Mouse (Mus musculus) cerebral cortex, adult 2 months (tissue): Measurements from ENCODE around the gene Ccdc15.

ENCODE experiments used
- WGBS: fragments of 180-500 bp; shearing (Covaris S2); methylation state at CpG from one replicate; pipeline ENCODE4 v1.1.7; 2018; 5-methylcytosine and 5-hydroxymethylcytosine counted together

Gene Ccdc15

DNA sequence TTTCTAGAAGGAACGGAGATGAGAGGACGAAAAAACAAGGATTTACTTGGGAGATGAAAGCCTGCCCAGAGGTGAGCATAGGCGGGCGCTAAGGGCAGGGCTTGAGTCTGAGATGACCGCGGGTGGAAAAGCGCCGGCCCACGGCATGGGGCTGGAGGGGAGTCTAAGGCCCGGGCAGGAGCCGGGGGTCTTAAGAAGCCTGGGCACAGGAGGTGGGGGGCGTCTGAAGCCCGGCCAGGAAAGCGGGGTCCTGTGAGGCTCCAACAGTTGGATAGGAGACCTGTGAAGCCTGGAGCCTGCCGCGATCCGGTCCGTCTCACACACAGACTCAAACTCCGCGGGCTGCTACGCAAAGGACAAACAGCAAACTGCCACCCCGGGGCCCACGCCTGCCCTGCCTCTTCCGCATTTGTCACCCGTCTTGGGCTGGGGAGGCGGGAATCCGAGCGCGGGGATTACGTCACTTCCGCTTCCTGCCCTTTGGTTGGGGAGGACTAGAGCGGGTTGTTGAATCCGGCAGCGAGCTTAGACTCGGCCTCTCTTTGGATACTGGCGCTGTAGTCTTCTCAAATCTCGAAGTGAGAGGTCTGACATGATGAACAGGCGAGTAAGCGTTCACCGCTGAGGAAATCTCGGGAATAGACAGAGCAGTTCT is at the start of gene Ccdc15:
Gene Ccdc15, minus strand, starts transcription at position 445 of the 655 bp plus-strand sequence.
- whole genome bisulfite sequencing: under 1% methylated on average over 41 of the region's 41 CpGs

DNA sequence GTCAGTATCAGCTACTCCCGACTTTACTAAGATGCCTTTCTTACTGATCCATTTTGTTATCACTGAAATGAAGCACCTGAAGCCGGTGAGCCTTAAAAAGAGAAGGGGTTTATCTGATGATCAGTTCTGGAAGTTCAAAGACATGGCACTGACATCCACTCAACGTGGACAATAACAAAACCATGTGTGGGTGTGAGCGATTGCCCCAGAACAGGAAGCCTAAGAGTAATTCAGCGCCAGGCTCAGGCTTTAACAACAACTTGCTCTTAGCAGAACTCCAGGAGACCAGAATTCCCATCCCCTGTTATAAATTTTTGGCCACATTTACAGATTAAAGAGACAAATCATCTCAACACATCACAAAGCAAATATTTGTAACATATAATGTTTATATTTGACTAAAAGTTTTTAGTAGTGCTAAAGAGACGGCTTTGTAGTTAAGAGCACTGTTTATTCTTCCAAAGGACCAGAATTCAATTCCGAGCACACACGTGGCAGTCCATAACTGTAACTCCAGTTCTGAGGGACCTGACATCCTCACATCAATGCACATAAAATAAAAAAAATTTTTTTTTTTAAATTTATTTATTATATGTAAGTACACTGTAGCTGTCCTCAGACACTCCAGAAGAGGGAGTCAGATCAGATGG is 45.4 kb upstream of the Ccdc15 start:
- WGBS: 73% methylated on average over 8 of the region's 8 CpGs

DNA sequence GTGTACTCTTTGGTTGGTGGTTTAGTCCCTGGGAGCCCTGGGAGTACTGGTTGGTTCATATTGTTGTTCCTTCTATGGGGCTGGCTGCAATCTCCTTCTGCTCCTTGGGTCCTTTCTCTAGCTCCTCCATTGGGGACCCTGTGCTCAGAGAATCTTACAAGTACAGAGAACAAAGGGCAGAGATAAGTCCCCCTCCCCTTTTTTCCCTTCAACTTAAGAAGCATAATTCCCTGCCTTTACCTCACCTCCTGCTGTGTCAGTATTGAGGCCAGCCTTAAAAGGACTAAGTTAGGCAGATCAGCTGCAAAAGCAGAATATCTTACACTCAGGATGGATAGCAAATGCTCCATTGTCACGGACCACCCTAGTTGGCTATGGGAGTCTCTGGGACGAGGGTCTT is 43.8 kb upstream of the Ccdc15 start:
- 75% methylated on average over 2 of the region's 2 CpGs for WGBS

- WGBS: 85% methylated on average over 2 of the region's 2 CpGs
Observed at GRCm38 (mm10) chr9:37390891-37391290, 42.7 kb upstream of the Ccdc15 start.

- 17% methylated on average over 54 of the region's 54 CpGs for WGBS
Observed at GRCm38 (mm10) chr9:37384284-37385182, 36.3 kb upstream of the Ccdc15 start.

DNA sequence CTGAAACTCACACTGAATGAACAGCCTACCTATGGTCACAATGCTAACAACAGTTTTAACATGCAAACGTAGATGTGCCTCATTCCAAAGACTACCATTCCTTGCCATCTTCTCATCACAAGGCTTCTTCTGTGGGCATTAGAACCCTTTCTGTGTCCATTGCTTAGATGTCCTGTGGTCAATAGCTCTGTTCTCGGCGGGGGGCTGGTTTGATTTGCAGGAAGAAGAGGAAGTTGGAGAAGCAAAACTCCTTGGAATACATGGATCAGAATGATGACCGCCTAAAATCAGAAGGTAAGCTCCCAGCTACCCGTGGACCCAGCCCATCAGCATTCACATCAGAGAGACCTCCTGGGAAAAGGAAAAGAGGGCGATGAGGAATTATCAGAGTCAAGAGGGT is 34.9 kb upstream of the Ccdc15 start:
- WGBS: 88% methylated on average over 6 of the region's 6 CpGs

- 55% methylated on average over 5 of the region's 5 CpGs for WGBS
Observed at GRCm38 (mm10) chr9:37375718-37376117, 27.5 kb upstream of the Ccdc15 start.

GRCm38 (mm10) chr9:37371232-37371801 is 23.1 kb upstream of the Ccdc15 start:
- WGBS: 80% methylated on average over 7 of the region's 7 CpGs

GRCm38 (mm10) chr9:37368860-37369259 is 20.6 kb upstream of the Ccdc15 start:
- WGBS: 57% methylated on average over 8 of the region's 8 CpGs

- WGBS: 58% methylated on average over 11 of the region's 11 CpGs
Observed at GRCm38 (mm10) chr9:37368081-37368830, 20.0 kb upstream of the Ccdc15 start.

- 63% methylated on average over 17 of the region's 17 CpGs for WGBS
Observed at GRCm38 (mm10) chr9:37367301-37368080, 19.3 kb upstream of the Ccdc15 start, which contains the start of gene Hepacam. Gene Hepacam (plus strand): TSS chr9:37367351.

GRCm38 (mm10) chr9:37365706-37366105 is 17.5 kb upstream of the Ccdc15 start:
- 63% methylated on average over 5 of the region's 5 CpGs for WGBS

DNA sequence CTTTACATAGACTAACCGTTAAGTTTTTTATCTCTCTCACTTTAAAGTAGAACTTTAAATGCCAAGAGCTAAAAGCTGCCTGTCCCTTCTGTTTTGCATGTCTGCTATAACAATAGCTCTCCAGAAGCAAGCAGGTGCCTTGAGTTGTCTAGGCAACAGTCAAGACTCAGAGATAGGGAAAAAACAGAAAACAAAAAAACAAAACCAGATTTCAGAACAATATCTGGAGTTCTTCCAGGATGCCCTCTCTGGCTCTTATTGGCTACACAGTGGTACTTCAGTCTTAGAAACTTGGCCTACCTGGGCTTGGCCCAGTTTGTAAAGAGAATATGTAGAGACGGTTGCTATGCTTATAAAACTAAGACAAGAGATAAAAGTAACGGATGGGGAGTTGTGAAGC is 16.2 kb upstream of the Ccdc15 start:
- 39% methylated on average over 3 of the region's 3 CpGs for WGBS

- 55% methylated on average over 3 of the region's 3 CpGs for WGBS
Observed at GRCm38 (mm10) chr9:37363551-37363950, 15.3 kb upstream of the Ccdc15 start.

GRCm38 (mm10) chr9:37362881-37363280 is 14.6 kb upstream of the Ccdc15 start:
- 55% methylated on average over 1 of the region's 1 CpGs for WGBS

GRCm38 (mm10) chr9:37359331-37360220 is 11.3 kb upstream of the Ccdc15 start:
- WGBS: 27% methylated on average over 6 of the region's 6 CpGs

- 37% methylated on average over 7 of the region's 7 CpGs for WGBS
Observed at GRCm38 (mm10) chr9:37358713-37359330, 10.6 kb upstream of the Ccdc15 start.

GRCm38 (mm10) chr9:37354485-37354884 is 6.3 kb upstream of the Ccdc15 start:
- WGBS: 73% methylated on average over 1 of the region's 1 CpGs

DNA sequence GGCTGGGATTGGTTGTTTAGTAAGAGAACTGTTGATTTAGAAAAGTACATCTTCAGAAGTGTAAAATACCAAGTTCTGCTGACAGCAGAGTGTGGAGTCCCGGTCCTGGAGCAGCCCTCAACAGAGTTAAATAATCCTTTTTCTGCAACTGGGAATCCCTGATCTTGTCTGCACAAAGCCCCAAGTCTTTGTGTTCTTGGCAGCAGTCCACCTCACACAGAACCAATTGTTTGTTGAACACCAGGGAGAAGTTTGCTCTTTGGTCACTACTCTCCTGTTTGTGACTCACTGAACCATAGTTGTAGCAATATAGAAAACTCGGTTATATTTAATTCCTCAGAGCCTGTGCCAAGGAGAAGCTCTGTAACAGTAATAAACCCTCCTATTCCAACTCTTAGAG is 3.0 kb upstream of the Ccdc15 start:
- WGBS: 19% methylated on average over 2 of the region's 2 CpGs
